Mouse (Mus musculus) gastrocnemius, postnatal 4 days (tissue): Measurements from ENCODE around the gene Optc. TPM values are rescaled to one million over a fixed set of nuclear protein-coding genes. Genes with fewer than 3 reads are reported as not detected.

Experiments used
- total RNA-seq, 2 experiments: library from RNA; stranded (reverse); gene quantifications; 2 replicates each; pipeline ENCODE4 v1.2.3; 2021

Gene Optc
- total RNA-seq, 2 experiments from 2014 or later: 0.22 to 0.49 TPM

Other genes with a start within 250 kb of the Optc start
- gene Zbed6, start 247.1 kb downstream of the Optc start, total RNA-seq: 10 to 100 TPM; 25.1 to 25.5 TPM
- 10 to 100 TPM; 49.2 to 59.8 TPM for gene Gm38394, start 246.7 kb downstream of the Optc start, total RNA-seq
- gene Lax1, start 217.9 kb downstream of the Optc start, total RNA-seq: under 1 TPM; 0.34 to 0.56 TPM
- gene Atp2b4, start 107.0 kb downstream of the Optc start, total RNA-seq: 10 to 100 TPM; 44.7 to 48.8 TPM
- 10 to 100 TPM; 25.2 to 27.4 TPM for gene Prelp, start 13.4 kb upstream of the Optc start, total RNA-seq
- gene Fmod, start 129.3 kb upstream of the Optc start, total RNA-seq: 100 to 1,000 TPM; 108 to 184 TPM
- gene Btg2, start 171.1 kb upstream of the Optc start, total RNA-seq: 10 to 100 TPM; 22.4 to 26.7 TPM
- under 1 TPM; 0.16 to 0.27 TPM for gene Chit1, start 203.2 kb upstream of the Optc start, total RNA-seq